Mouse (Mus musculus): ENCODE measurements at regions not wholly inside any gene's neighbourhood (a gene's known extent, or its start where the extent isn't known, plus 50 kb on each side); places are given as distances from the start of the nearest gene placed in this dataset.
A peak's percentile ranks its signal among the peaks of the same experiment; 100 is the strongest.

GRCm38 (mm10) chr1:41420489-41421327 is 615.3 kb downstream of the Tmem182 start:
- DNase-seq = no peak

- peak; percentile 10 for DNase-seq
Measured at GRCm38 (mm10) chr1:41427853-41428252, 622.5 kb downstream of the Tmem182 start.

GRCm38 (mm10) chr1:41431127-41431690 is 625.8 kb downstream of the Tmem182 start:
- DNase-seq = peak; percentile 10

GRCm38 (mm10) chr1:41435379-41435778 is 630.0 kb downstream of the Tmem182 start:
- no peak for DNase-seq

- DNase-seq = no peak
Measured at GRCm38 (mm10) chr1:41449972-41450371, 644.6 kb downstream of the Tmem182 start.

All from heart, postnatal 4 days (tissue).